Mouse (Mus musculus) small intestine, adult 2 months (tissue): ENCODE measurements at regions not wholly inside any gene's neighbourhood (a gene's known extent, or its start where the extent isn't known, plus 50 kb on each side); places are given as distances from the start of the nearest gene placed in this dataset.

Source experiments
- CTCF ChIP-seq: fragments of 200-500 bp; IDR thresholded peaks from 2 replicates; pipeline ENCODE4 v1.5.1; 2012; ENCODE audit warnings: low read depth, mild to moderate bottlenecking, control low read depth, inconsistent platforms, low read length, moderate library complexity, mixed read lengths; ENCODE audit not compliant: insufficient replicate concordance, insufficient read length; ENCODE audit errors: extremely low read depth
- POLR2A ChIP-seq: fragments of 200-500 bp; IDR thresholded peaks from 2 replicates; pipeline ENCODE4 v1.6.1; 2012; ENCODE audit warnings: low read depth, mild to moderate bottlenecking, control low read depth, inconsistent platforms, low read length, moderate library complexity

DNA sequence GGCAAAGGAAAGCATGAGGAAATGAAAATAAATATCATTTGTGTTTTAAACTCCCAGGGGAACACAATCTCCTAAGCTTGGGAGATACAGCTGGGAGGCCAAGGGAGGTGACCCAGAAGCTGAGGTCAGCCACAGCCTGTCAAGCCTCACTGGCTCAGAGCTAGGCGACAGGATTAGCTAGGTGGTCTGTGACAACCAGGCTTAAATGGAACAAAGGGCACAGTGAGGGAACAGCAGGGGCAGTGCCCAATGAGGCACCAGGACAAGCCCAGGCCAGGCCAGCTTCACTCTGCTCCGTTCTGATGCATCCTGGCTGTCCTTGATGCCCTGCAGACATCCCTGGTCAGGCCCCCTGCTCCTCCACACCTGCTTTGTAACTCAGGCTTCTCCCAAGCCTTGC, 169.7 kb downstream of the Tpra1 start:
- TF ChIP-seq POLR2A (no peak), CTCF (no peak)
